Mouse (Mus musculus): ENCODE results near the gene Gm7849. TPM values are rescaled to one million over a fixed set of nuclear protein-coding genes. Genes with fewer than 3 reads are reported as not detected.
"Not testable (repeated sequence)": the region's sequence is repeated elsewhere in the genome, so short reads cannot be mapped to it uniquely, and the experiment has no call there.

Gene Gm7849
- not detected in 2 replicates for polyA plus RNA-seq (2014; fragmentation: Nextera tagmentation; extraction: Ambion mirVana)

- not testable (repeated sequence) for ATAC-seq (ENCODE audit: insufficient number of reproducible peaks, insufficient read depth, low FRiP score, low read depth); H3K27ac ChIP-seq (ENCODE audit: low read length); H3K27me3 ChIP-seq (ENCODE audit: control insufficient read depth, insufficient read depth, low read length); H3K4me1 ChIP-seq (ENCODE audit: control insufficient read depth, insufficient read depth, low read length); H3K9ac ChIP-seq (replicated peaks; ENCODE audit: low read depth, low read length); H3K4me2 ChIP-seq (replicated peaks; ENCODE audit: low read depth, low read length); H3K9me3 ChIP-seq (ENCODE audit: control insufficient read depth, low read depth, low read length); H3K36me3 ChIP-seq (ENCODE audit: control insufficient read depth, insufficient read depth, low read length); H3K4me3 ChIP-seq (ENCODE audit: low read depth, low read length)
- no CpG with 5 or more reads among the region's 1 CpGs for WGBS
Measured at GRCm38 (mm10) chr8:21456460-21456859, at the start of gene Gm7849. TSS of gene Gm7849 (minus strand) at chr8:21456560.

- not testable (repeated sequence) for ATAC-seq (ENCODE audit: insufficient number of reproducible peaks, insufficient read depth, low FRiP score, low read depth); H3K36me3 ChIP-seq (ENCODE audit: control insufficient read depth, insufficient read depth, low read length); H3K4me2 ChIP-seq (replicated peaks; ENCODE audit: low read depth, low read length); H3K4me1 ChIP-seq (ENCODE audit: control insufficient read depth, insufficient read depth, low read length); H3K27ac ChIP-seq (ENCODE audit: low read length); H3K27me3 ChIP-seq (ENCODE audit: control insufficient read depth, insufficient read depth, low read length); H3K9ac ChIP-seq (replicated peaks; ENCODE audit: low read depth, low read length); H3K4me3 ChIP-seq (ENCODE audit: low read depth, low read length); H3K9me3 ChIP-seq (ENCODE audit: control insufficient read depth, low read depth, low read length)
- WGBS: no CpG with 5 or more reads among the region's 1 CpGs
Measured at GRCm38 (mm10) chr8:21427111-21427510, 29.2 kb downstream of the Gm7849 start, which contains the start of gene Defa36. TSS of gene Defa36 (plus strand) at chr8:21427411.

Other genes with a start within 250 kb of the Gm7849 start
- not detected in 2 replicates for gene Gm15292, start 206.8 kb downstream of the Gm7849 start, polyA plus RNA-seq (2014; fragmentation: Nextera tagmentation; extraction: Ambion mirVana)
- not detected in 2 replicates for gene Defa27, start 141.0 kb downstream of the Gm7849 start, polyA plus RNA-seq (2014; fragmentation: Nextera tagmentation; extraction: Ambion mirVana)
- not detected in 2 replicates for gene Defa29, start 129.5 kb downstream of the Gm7849 start, polyA plus RNA-seq (2014; fragmentation: Nextera tagmentation; extraction: Ambion mirVana)
- gene Defa2, start 78.0 kb downstream of the Gm7849 start, polyA plus RNA-seq (2014; fragmentation: Nextera tagmentation; extraction: Ambion mirVana): not detected in 2 replicates
- not detected in 2 replicates for gene Defa33, start 64.7 kb downstream of the Gm7849 start, polyA plus RNA-seq (2014; fragmentation: Nextera tagmentation; extraction: Ambion mirVana)
- not detected in 2 replicates for gene Defa36, start 29.1 kb downstream of the Gm7849 start, polyA plus RNA-seq (2014; fragmentation: Nextera tagmentation; extraction: Ambion mirVana)
- gene Defa20, start 52.7 kb upstream of the Gm7849 start, polyA plus RNA-seq (2014; fragmentation: Nextera tagmentation; extraction: Ambion mirVana): not detected in 2 replicates
- not detected in 2 replicates for gene Defa32, start 72.5 kb upstream of the Gm7849 start, polyA plus RNA-seq (2014; fragmentation: Nextera tagmentation; extraction: Ambion mirVana)
- not detected in 2 replicates for gene Defa37, start 108.8 kb upstream of the Gm7849 start, polyA plus RNA-seq (2014; fragmentation: Nextera tagmentation; extraction: Ambion mirVana)
- not detected in 2 replicates for gene Defa28, start 126.4 kb upstream of the Gm7849 start, polyA plus RNA-seq (2014; fragmentation: Nextera tagmentation; extraction: Ambion mirVana)
- gene Gm7861, start 137.9 kb upstream of the Gm7849 start, polyA plus RNA-seq (2014; fragmentation: Nextera tagmentation; extraction: Ambion mirVana): not detected in 2 replicates
- gene Defa26, start 161.6 kb upstream of the Gm7849 start, polyA plus RNA-seq (2014; fragmentation: Nextera tagmentation; extraction: Ambion mirVana): not detected in 2 replicates
- gene Defa17, start 199.2 kb upstream of the Gm7849 start, polyA plus RNA-seq (2014; fragmentation: Nextera tagmentation; extraction: Ambion mirVana): not detected in 2 replicates
- gene Defa34, start 209.2 kb upstream of the Gm7849 start, polyA plus RNA-seq (2014; fragmentation: Nextera tagmentation; extraction: Ambion mirVana): not detected in 2 replicates
- not detected in 2 replicates for gene AY761184, start 247.1 kb upstream of the Gm7849 start, polyA plus RNA-seq (2014; fragmentation: Nextera tagmentation; extraction: Ambion mirVana)